Mouse (Mus musculus) limb, embryonic 13.5 days (tissue): Measurements from ENCODE around the gene Mrto4. TPM values are rescaled to one million over a fixed set of nuclear protein-coding genes. Genes with fewer than 3 reads are reported as not detected.

Source experiments
- ATAC-seq: fragments of 200-750 bp; cut with Nextera tagmentation; 2 replicates; pipeline ENCODE4 v1.8.0; 2017; ENCODE audit warnings: low read depth, moderate number of reproducible peaks, moderate TSS enrichment; ENCODE audit not compliant: low FRiP score
- H3K27ac ChIP-seq: fragments of 300-500 bp; sonication (generic); 2 replicates; pipeline ENCODE4 v1.5.1; 2015; ENCODE audit warnings: inconsistent platforms, mild to moderate bottlenecking, moderate library complexity
- H3K27me3 ChIP-seq: fragments of 300-500 bp; sonication (generic); 2 replicates; pipeline ENCODE4 v1.6.1; 2015; ENCODE audit warnings: mild to moderate bottlenecking, inconsistent platforms
- H3K36me3 ChIP-seq: fragments of 300-500 bp; sonication (generic); 2 replicates; pipeline ENCODE4 v1.6.1; 2015; ENCODE audit warnings: inconsistent platforms, mild to moderate bottlenecking, moderate library complexity
- H3K4me1 ChIP-seq: fragments of 300-500 bp; sonication (generic); 2 replicates; pipeline ENCODE4 v1.6.1; 2015; ENCODE audit warnings: inconsistent platforms
- H3K4me2 ChIP-seq: fragments of 300-500 bp; sonication (generic); replicated peaks from 2 replicates; pipeline ENCODE4 v1.6.1; 2015; ENCODE audit warnings: inconsistent platforms, mild to moderate bottlenecking, moderate library complexity
- H3K4me3 ChIP-seq: fragments of 300-500 bp; sonication (generic); 2 replicates; pipeline ENCODE4 v1.5.1; 2015; ENCODE audit warnings: moderate library complexity, mild to moderate bottlenecking, inconsistent platforms
- H3K9ac ChIP-seq: fragments of 300-500 bp; sonication (generic); 2 replicates; pipeline ENCODE4 v1.6.1; 2015; ENCODE audit warnings: mild to moderate bottlenecking, inconsistent platforms
- H3K9me3 ChIP-seq: fragments of 300-500 bp; sonication (generic); 2 replicates; pipeline ENCODE4 v1.6.1; 2016; ENCODE audit warnings: inconsistent platforms
- WGBS: fragments of 180-500 bp; shearing (Covaris S2); methylation state at CpG from one replicate; pipeline ENCODE4 v1.1.7; 2015; 5-methylcytosine and 5-hydroxymethylcytosine counted together
- polyA plus RNA-seq: library from polyadenylated mRNA; unstranded; fragments of >200 nt; fragmentation: Nextera tagmentation; extraction: Ambion mirVana; gene quantifications from 2 replicates; pipeline ENCODE4 v1.2.1, GENCODE M21; 2015

Gene Mrto4
- polyA plus RNA-seq, 1 experiment from 2014 or later = 119 TPM

GRCm38 (mm10) chr4:139373130-139373529 lies 20.8 kb upstream of the Mrto4 start:
- no peaks in the 10 kb centered on the region for H3K27me3 ChIP-seq
- no peak overlapping the region for H3K27ac ChIP-seq
- no peak overlapping the region for H3K9ac ChIP-seq
- H3K4me1 ChIP-seq = no peaks in the 10 kb centered on the region
- H3K9me3 ChIP-seq = no peaks in the 10 kb centered on the region
- H3K4me3 ChIP-seq = no peak overlapping the region
- no peak for ATAC-seq
- no peak overlapping the region for H3K4me2 ChIP-seq
- H3K36me3 ChIP-seq = peaks cover 97% of the 10 kb centered on the region
- 86% methylated on average over 4 of the region's 4 CpGs for WGBS

- 94% methylated on average over 5 of the region's 5 CpGs for WGBS
- Histone ChIP-seq H3K9ac (no peak overlapping the region), H3K4me3 (no peak overlapping the region), H3K27ac (no peak overlapping the region), H3K27me3 (no peaks in the 10 kb centered on the region), H3K36me3 (peaks cover 97% of the 10 kb centered on the region), H3K9me3 (no peaks in the 10 kb centered on the region), H3K4me1 (no peaks in the 10 kb centered on the region), H3K4me2 (no peak overlapping the region)
- ATAC-seq = no peak
Observed at GRCm38 (mm10) chr4:139368038-139368437, 15.7 kb upstream of the Mrto4 start.

- H3K27ac ChIP-seq = no peak overlapping the region
- WGBS = 96% methylated on average over 3 of the region's 3 CpGs
- H3K4me2 ChIP-seq = no peak overlapping the region
- no peaks in the 10 kb centered on the region for H3K27me3 ChIP-seq
- no peak for ATAC-seq
- H3K36me3 ChIP-seq = peaks cover 97% of the 10 kb centered on the region
- no peak overlapping the region for H3K9ac ChIP-seq
- no peaks in the 10 kb centered on the region for H3K9me3 ChIP-seq
- no peak overlapping the region for H3K4me3 ChIP-seq
- no peaks in the 10 kb centered on the region for H3K4me1 ChIP-seq
Observed at GRCm38 (mm10) chr4:139367336-139367735, 15.0 kb upstream of the Mrto4 start.

GRCm38 (mm10) chr4:139360761-139361548 lies 8.6 kb upstream of the Mrto4 start:
- Histone ChIP-seq H3K27ac (no peak overlapping the region), H3K4me1 (no peaks in the 10 kb centered on the region), H3K9ac (no peak overlapping the region), H3K4me2 (no peak overlapping the region), H3K27me3 (no peaks in the 10 kb centered on the region), H3K9me3 (no peaks in the 10 kb centered on the region), H3K36me3 (peaks cover 99% of the 10 kb centered on the region), H3K4me3 (no peak overlapping the region)
- 91% methylated on average over 11 of the region's 11 CpGs for whole genome bisulfite sequencing
- no peak for ATAC-seq

- Histone ChIP-seq H3K9me3 (no peaks in the 10 kb centered on the region), H3K27ac (no peak overlapping the region), H3K4me1 (peaks cover 6% of the 10 kb centered on the region), H3K4me2 (no peak overlapping the region), H3K9ac (no peak overlapping the region), H3K27me3 (no peaks in the 10 kb centered on the region), H3K4me3 (no peak overlapping the region), H3K36me3 (peaks cover 79% of the 10 kb centered on the region)
- no peak for ATAC-seq
- 92% methylated on average over 3 of the region's 3 CpGs for WGBS
Observed at GRCm38 (mm10) chr4:139357211-139357610, 4.8 kb upstream of the Mrto4 start.

- no peaks in the 10 kb centered on the region for H3K9me3 ChIP-seq
- H3K36me3 ChIP-seq = peaks cover 58% of the 10 kb centered on the region
- H3K9ac ChIP-seq = peak overlapping the region; percentile 93
- H3K27ac ChIP-seq = peak overlapping the region; percentile 93; the same call in 1 of the 2 replicates
- H3K27me3 ChIP-seq = no peaks in the 10 kb centered on the region
- H3K4me3 ChIP-seq = peak overlapping the region; percentile 87
- H3K4me1 ChIP-seq = peaks cover 21% of the 10 kb centered on the region
- WGBS = under 1% methylated on average over 7 of the region's 7 CpGs
- H3K4me2 ChIP-seq = peak overlapping the region; percentile 97
- peak; percentile 12; the same call in 1 of the 2 replicates for ATAC-seq
Observed at GRCm38 (mm10) chr4:139352832-139353231, 456 bp upstream of the Mrto4 start.

- Histone ChIP-seq H3K27ac (no peak overlapping the region), H3K9ac (no peak overlapping the region), H3K9me3 (no peaks in the 10 kb centered on the region), H3K27me3 (no peaks in the 10 kb centered on the region), H3K4me2 (no peak overlapping the region), H3K4me1 (peaks cover 2% of the 10 kb centered on the region; the same call in 1 of the 2 replicates), H3K36me3 (peaks cover 52% of the 10 kb centered on the region), H3K4me3 (no peak overlapping the region)
- 83% methylated on average over 23 of the region's 23 CpGs for WGBS
- ATAC-seq = no peak
Observed at GRCm38 (mm10) chr4:139345416-139346019, 6.9 kb downstream of the Mrto4 start.

- H3K4me3 ChIP-seq = no peak overlapping the region
- no peak overlapping the region for H3K4me2 ChIP-seq
- WGBS = 70% methylated on average over 5 of the region's 5 CpGs
- ATAC-seq = no peak
- no peaks in the 10 kb centered on the region for H3K9me3 ChIP-seq
- no peaks in the 10 kb centered on the region for H3K4me1 ChIP-seq
- no peak overlapping the region for H3K9ac ChIP-seq
- H3K27me3 ChIP-seq = no peaks in the 10 kb centered on the region
- no peak overlapping the region for H3K27ac ChIP-seq
- H3K36me3 ChIP-seq = peaks cover 38% of the 10 kb centered on the region
Observed at GRCm38 (mm10) chr4:139343718-139344117, 8.7 kb downstream of the Mrto4 start.

- no peaks in the 10 kb centered on the region for H3K9me3 ChIP-seq
- H3K27ac ChIP-seq = no peak overlapping the region
- H3K4me1 ChIP-seq = no peaks in the 10 kb centered on the region
- H3K4me2 ChIP-seq = no peak overlapping the region
- peaks cover 18% of the 10 kb centered on the region for H3K36me3 ChIP-seq
- H3K9ac ChIP-seq = no peak overlapping the region
- 80% methylated on average over 7 of the region's 7 CpGs for WGBS
- H3K27me3 ChIP-seq = peaks cover 18% of the 10 kb centered on the region
- H3K4me3 ChIP-seq = no peak overlapping the region
- no peak for ATAC-seq
Observed at GRCm38 (mm10) chr4:139341556-139342233, 10.7 kb downstream of the Mrto4 start.

GRCm38 (mm10) chr4:139340835-139341234 lies 11.5 kb downstream of the Mrto4 start:
- Histone ChIP-seq H3K9ac (no peak overlapping the region), H3K36me3 (peaks cover 9% of the 10 kb centered on the region), H3K4me1 (no peaks in the 10 kb centered on the region), H3K27me3 (peaks cover 24% of the 10 kb centered on the region), H3K9me3 (no peaks in the 10 kb centered on the region), H3K27ac (no peak overlapping the region), H3K4me3 (no peak overlapping the region), H3K4me2 (no peak overlapping the region)
- no peak for ATAC-seq
- 69% methylated on average over 4 of the region's 4 CpGs for WGBS

GRCm38 (mm10) chr4:139338145-139338544 lies 14.2 kb downstream of the Mrto4 start:
- Histone ChIP-seq H3K4me3 (no peak overlapping the region), H3K9ac (no peak overlapping the region), H3K9me3 (no peaks in the 10 kb centered on the region), H3K4me2 (no peak overlapping the region), H3K4me1 (no peaks in the 10 kb centered on the region), H3K27ac (no peak overlapping the region), H3K27me3 (peaks cover 28% of the 10 kb centered on the region), H3K36me3 (no peaks in the 10 kb centered on the region)
- WGBS = 51% methylated on average over 33 of the region's 33 CpGs
- no peak for ATAC-seq

- Histone ChIP-seq H3K9ac (no peak overlapping the region), H3K36me3 (no peaks in the 10 kb centered on the region), H3K9me3 (no peaks in the 10 kb centered on the region), H3K4me1 (no peaks in the 10 kb centered on the region), H3K4me3 (peak overlapping the region; percentile 20; the same call in 1 of the 2 replicates), H3K27me3 (peaks cover 28% of the 10 kb centered on the region), H3K27ac (no peak overlapping the region), H3K4me2 (peak overlapping the region; percentile 55)
- peak; percentile 82; the same call in 1 of the 2 replicates for ATAC-seq
- 23% methylated on average over 24 of the region's 24 CpGs for WGBS
Observed at GRCm38 (mm10) chr4:139336822-139337483, 15.4 kb downstream of the Mrto4 start.
